Mouse (Mus musculus) liver, postnatal 0 days (tissue): ENCODE data around the gene Edem2.

Source experiments
- CTCF ChIP-seq: sonication (generic); IDR thresholded peaks from 2 replicates; pipeline ENCODE4 v1.5.1; 2016; ENCODE audit warnings: antibody characterized with exemption, low read depth
- EP300 ChIP-seq: IDR thresholded peaks from 2 replicates; pipeline ENCODE4 v1.6.1; 2016; ENCODE audit warnings: antibody characterized with exemption, low read depth, mild to moderate bottlenecking

GRCm38 (mm10) chr2:155687746-155688145 lies 41.5 kb downstream of the Edem2 start:
- no peak for TF ChIP-seq CTCF
- TF ChIP-seq EP300, result no peak
